Mouse (Mus musculus): ENCODE results near the gene 9130213A22Rik. TPM values are rescaled to one million over a fixed set of nuclear protein-coding genes. Genes with fewer than 3 reads are reported as not detected.

The 9130213A22Rik gene
- polyA plus RNA-seq, 1 experiment from 2014 or later: 0.36 TPM

- Histone ChIP-seq H3K4me3 (ENCODE audit: low read length) (no peak overlapping the region), H3K4me1 (replicated peaks; ENCODE audit: control insufficient read depth, insufficient read depth, low read length) (peaks cover 3% of the 10 kb centered on the region; the same call in 1 of the 2 replicates), H3K9ac (ENCODE audit: low read length) (no peak overlapping the region), H3K27me3 (ENCODE audit: control insufficient read depth, insufficient read depth, low read depth, low read length) (peaks cover 9% of the 10 kb centered on the region; the same call in 1 of the 2 replicates), H3K27ac (ENCODE audit: low read length) (no peak overlapping the region), H3K4me2 (ENCODE audit: low read depth, low read length) (no peak overlapping the region), H3K36me3 (ENCODE audit: control insufficient read depth, insufficient read depth, low read length) (no peaks in the 10 kb centered on the region), H3K9me3 (ENCODE audit: control insufficient read depth, low read length) (no peaks in the 10 kb centered on the region)
- WGBS: 89% methylated on average over 5 of the region's 5 CpGs
- no peak for ATAC-seq (ENCODE audit: low read depth)
Observed at GRCm38 (mm10) chr11:69148451-69148960, 26.1 kb upstream of the 9130213A22Rik start.

- Histone ChIP-seq H3K27me3 (ENCODE audit: control insufficient read depth, insufficient read depth, low read depth, low read length) (peaks cover 8% of the 10 kb centered on the region; the same call in 1 of the 2 replicates), H3K4me1 (replicated peaks; ENCODE audit: control insufficient read depth, insufficient read depth, low read length) (peaks cover 3% of the 10 kb centered on the region; the same call in 1 of the 2 replicates), H3K9me3 (ENCODE audit: control insufficient read depth, low read length) (no peaks in the 10 kb centered on the region), H3K4me2 (ENCODE audit: low read depth, low read length) (no peak overlapping the region), H3K9ac (ENCODE audit: low read length) (no peak overlapping the region), H3K4me3 (ENCODE audit: low read length) (no peak overlapping the region), H3K27ac (ENCODE audit: low read length) (no peak overlapping the region), H3K36me3 (ENCODE audit: control insufficient read depth, insufficient read depth, low read length) (no peaks in the 10 kb centered on the region)
- ATAC-seq (ENCODE audit: low read depth): no peak
- WGBS: 58% methylated on average over 7 of the region's 7 CpGs
Observed at GRCm38 (mm10) chr11:69147546-69147945, 25.2 kb upstream of the 9130213A22Rik start.

GRCm38 (mm10) chr11:69135361-69135760 lies 13.0 kb upstream of the 9130213A22Rik start:
- Histone ChIP-seq H3K4me3 (ENCODE audit: low read length) (no peak overlapping the region), H3K27ac (ENCODE audit: low read length) (no peak overlapping the region), H3K4me1 (replicated peaks; ENCODE audit: control insufficient read depth, insufficient read depth, low read length) (peaks cover 5% of the 10 kb centered on the region; the same call in 1 of the 2 replicates), H3K36me3 (ENCODE audit: control insufficient read depth, insufficient read depth, low read length) (no peaks in the 10 kb centered on the region), H3K9me3 (ENCODE audit: control insufficient read depth, low read length) (no peaks in the 10 kb centered on the region), H3K27me3 (ENCODE audit: control insufficient read depth, insufficient read depth, low read depth, low read length) (no peaks in the 10 kb centered on the region), H3K9ac (ENCODE audit: low read length) (no peak overlapping the region), H3K4me2 (ENCODE audit: low read depth, low read length) (no peak overlapping the region)
- WGBS: 89% methylated on average over 6 of the region's 6 CpGs
- ATAC-seq (ENCODE audit: low read depth): no peak

GRCm38 (mm10) chr11:69134622-69134968 lies 12.2 kb upstream of the 9130213A22Rik start:
- H3K4me1 ChIP-seq (replicated peaks; ENCODE audit: control insufficient read depth, insufficient read depth, low read length): peaks cover 5% of the 10 kb centered on the region; the same call in 1 of the 2 replicates
- ATAC-seq (ENCODE audit: low read depth): no peak
- peak overlapping the region; percentile 95 for H3K4me2 ChIP-seq (ENCODE audit: low read depth, low read length)
- H3K27ac ChIP-seq (ENCODE audit: low read length): no peak overlapping the region
- peak overlapping the region; percentile 60 for H3K9ac ChIP-seq (ENCODE audit: low read length)
- no peaks in the 10 kb centered on the region for H3K9me3 ChIP-seq (ENCODE audit: control insufficient read depth, low read length)
- 20% methylated on average over 8 of the region's 8 CpGs for WGBS
- H3K4me3 ChIP-seq (ENCODE audit: low read length): peak overlapping the region; percentile 59
- no peaks in the 10 kb centered on the region for H3K36me3 ChIP-seq (ENCODE audit: control insufficient read depth, insufficient read depth, low read length)
- H3K27me3 ChIP-seq (ENCODE audit: control insufficient read depth, insufficient read depth, low read depth, low read length): no peaks in the 10 kb centered on the region

GRCm38 (mm10) chr11:69133923-69134621 lies 11.7 kb upstream of the 9130213A22Rik start:
- peak; percentile 83 for ATAC-seq (ENCODE audit: low read depth)
- Histone ChIP-seq H3K27me3 (ENCODE audit: control insufficient read depth, insufficient read depth, low read depth, low read length) (no peaks in the 10 kb centered on the region), H3K27ac (ENCODE audit: low read length) (peak overlapping the region; percentile 26; the same call in 1 of the 2 replicates), H3K9me3 (ENCODE audit: control insufficient read depth, low read length) (no peaks in the 10 kb centered on the region), H3K4me1 (replicated peaks; ENCODE audit: control insufficient read depth, insufficient read depth, low read length) (peaks cover 5% of the 10 kb centered on the region; the same call in 1 of the 2 replicates), H3K36me3 (ENCODE audit: control insufficient read depth, insufficient read depth, low read length) (no peaks in the 10 kb centered on the region), H3K9ac (ENCODE audit: low read length) (peak overlapping the region; percentile 60), H3K4me2 (ENCODE audit: low read depth, low read length) (peak overlapping the region; percentile 95), H3K4me3 (ENCODE audit: low read length) (peak overlapping the region; percentile 59)
- WGBS: under 1% methylated on average over 34 of the region's 34 CpGs

- H3K9me3 ChIP-seq (ENCODE audit: control insufficient read depth, low read length): no peaks in the 10 kb centered on the region
- H3K4me3 ChIP-seq (ENCODE audit: low read length): peak overlapping the region; percentile 59
- H3K4me2 ChIP-seq (ENCODE audit: low read depth, low read length): peak overlapping the region; percentile 95
- H3K27me3 ChIP-seq (ENCODE audit: control insufficient read depth, insufficient read depth, low read depth, low read length): no peaks in the 10 kb centered on the region
- peak; percentile 18; the same call in 1 of the 2 replicates for ATAC-seq (ENCODE audit: low read depth)
- 7% methylated on average over 5 of the region's 5 CpGs for WGBS
- H3K36me3 ChIP-seq (ENCODE audit: control insufficient read depth, insufficient read depth, low read length): no peaks in the 10 kb centered on the region
- H3K4me1 ChIP-seq (replicated peaks; ENCODE audit: control insufficient read depth, insufficient read depth, low read length): peaks cover 5% of the 10 kb centered on the region; the same call in 1 of the 2 replicates
- no peak overlapping the region for H3K9ac ChIP-seq (ENCODE audit: low read length)
- no peak overlapping the region for H3K27ac ChIP-seq (ENCODE audit: low read length)
Observed at GRCm38 (mm10) chr11:69133566-69133922, 11.2 kb upstream of the 9130213A22Rik start.

- H3K4me3 ChIP-seq (ENCODE audit: low read length): no peak overlapping the region
- ATAC-seq (ENCODE audit: low read depth): no peak
- no peaks in the 10 kb centered on the region for H3K36me3 ChIP-seq (ENCODE audit: control insufficient read depth, insufficient read depth, low read length)
- H3K4me2 ChIP-seq (ENCODE audit: low read depth, low read length): no peak overlapping the region
- H3K9ac ChIP-seq (ENCODE audit: low read length): no peak overlapping the region
- H3K9me3 ChIP-seq (ENCODE audit: control insufficient read depth, low read length): no peaks in the 10 kb centered on the region
- no peaks in the 10 kb centered on the region for H3K27me3 ChIP-seq (ENCODE audit: control insufficient read depth, insufficient read depth, low read depth, low read length)
- 59% methylated on average over 8 of the region's 8 CpGs for WGBS
- H3K4me1 ChIP-seq (replicated peaks; ENCODE audit: control insufficient read depth, insufficient read depth, low read length): peaks cover 9% of the 10 kb centered on the region; the same call in 1 of the 2 replicates
- H3K27ac ChIP-seq (ENCODE audit: low read length): no peak overlapping the region
Observed at GRCm38 (mm10) chr11:69128426-69129122, 6.2 kb upstream of the 9130213A22Rik start.

- no peak for ATAC-seq (ENCODE audit: low read depth)
- no peaks in the 10 kb centered on the region for H3K27me3 ChIP-seq (ENCODE audit: control insufficient read depth, insufficient read depth, low read depth, low read length)
- no peaks in the 10 kb centered on the region for H3K9me3 ChIP-seq (ENCODE audit: control insufficient read depth, low read length)
- H3K9ac ChIP-seq (ENCODE audit: low read length): no peak overlapping the region
- no peak overlapping the region for H3K4me3 ChIP-seq (ENCODE audit: low read length)
- no peak overlapping the region for H3K27ac ChIP-seq (ENCODE audit: low read length)
- H3K36me3 ChIP-seq (ENCODE audit: control insufficient read depth, insufficient read depth, low read length): no peaks in the 10 kb centered on the region
- H3K4me1 ChIP-seq (replicated peaks; ENCODE audit: control insufficient read depth, insufficient read depth, low read length): peaks cover 11% of the 10 kb centered on the region; the same call in 1 of the 2 replicates
- 45% methylated on average over 2 of the region's 2 CpGs for WGBS
- no peak overlapping the region for H3K4me2 ChIP-seq (ENCODE audit: low read depth, low read length)
Observed at GRCm38 (mm10) chr11:69126706-69127095, 4.3 kb upstream of the 9130213A22Rik start.
